Mouse (Mus musculus): ENCODE data around the gene Ngly1. TPM values are rescaled to one million over a fixed set of nuclear protein-coding genes. Genes with fewer than 3 reads are reported as not detected.

Ngly1 gene
- polyA plus RNA-seq (2014; fragmentation: Illumina TruSeq; extraction: RNeasy Lipid Tissue Mini Kit (QIAGEN cat#74804); ENCODE audit: low read depth, low replicate concordance): 408 TPM

DNA sequence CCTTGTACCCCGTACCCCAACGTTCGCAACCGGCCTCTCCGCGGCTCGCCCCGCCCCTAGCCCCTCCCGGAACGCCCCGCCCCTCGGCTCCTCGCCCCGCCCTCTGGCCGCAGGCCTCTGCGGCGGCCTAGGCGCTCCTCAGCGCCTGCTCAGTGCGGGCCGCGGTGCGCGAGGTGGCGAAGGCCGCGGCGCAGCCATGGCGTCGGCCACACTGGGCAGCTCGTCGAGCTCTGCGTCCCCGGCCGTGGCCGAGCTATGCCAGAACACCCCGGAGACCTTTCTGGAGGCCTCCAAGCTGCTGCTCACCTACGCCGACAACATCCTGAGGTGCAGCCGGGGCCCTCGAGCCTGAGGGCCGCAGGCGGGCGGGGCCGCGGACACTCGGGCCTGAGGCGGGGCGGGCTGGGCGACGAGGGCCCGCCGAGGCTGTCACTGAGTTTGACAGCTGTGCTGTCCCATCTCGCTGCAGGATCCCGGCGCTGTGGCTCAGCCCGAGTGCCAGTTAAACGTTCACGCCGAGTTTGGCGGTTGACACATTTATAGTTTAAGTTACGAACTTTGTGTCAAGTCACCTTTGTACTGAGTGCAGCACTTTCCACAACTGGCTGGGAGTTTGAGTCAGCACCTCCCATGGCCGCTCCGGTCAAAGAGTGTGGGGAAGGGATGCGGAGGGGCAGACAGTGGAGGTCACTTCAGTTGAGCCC, at the start of gene Ngly1, which contains the start of gene Oxsm:
Ngly1 (plus strand) TSS at position 110 of the 704 bp plus-strand sequence.
Oxsm (minus strand) TSS at position 638 of the 704 bp plus-strand sequence.

Other genes starting within 250 kb of the Ngly1 start
- gene Oxsm, start 528 bp downstream of the Ngly1 start, polyA plus RNA-seq (2014; fragmentation: Illumina TruSeq; extraction: RNeasy Lipid Tissue Mini Kit (QIAGEN cat#74804); ENCODE audit: low read depth, low replicate concordance): 20.7 TPM
- gene Top2b, start 115.9 kb downstream of the Ngly1 start, polyA plus RNA-seq (2014; fragmentation: Illumina TruSeq; extraction: RNeasy Lipid Tissue Mini Kit (QIAGEN cat#74804); ENCODE audit: low read depth, low replicate concordance): 49.6 TPM

Data from testis, adult 10 weeks (tissue).